Mouse (Mus musculus) neural tube, embryonic 13.5 days (tissue): ENCODE measurements at regions not wholly inside any gene's neighbourhood (a gene's known extent, or its start where the extent isn't known, plus 50 kb on each side); places are given as distances from the start of the nearest gene placed in this dataset.

Experiments
- ATAC-seq: fragments of 200-750 bp; cut with Nextera tagmentation; 2 replicates; pipeline ENCODE4 v1.8.0; 2017; ENCODE audit warnings: low read depth, mild to moderate bottlenecking, moderate TSS enrichment, moderate library complexity
- H3K27ac ChIP-seq: fragments of 300-500 bp; sonication (generic); replicated peaks from 2 replicates; pipeline ENCODE4 v1.5.1; 2015; ENCODE audit warnings: moderate library complexity, mild to moderate bottlenecking, inconsistent platforms
- H3K27me3 ChIP-seq: fragments of 300-500 bp; sonication (generic); 2 replicates; pipeline ENCODE4 v1.6.1; 2015; ENCODE audit warnings: mild to moderate bottlenecking, inconsistent platforms
- H3K36me3 ChIP-seq: fragments of 300-500 bp; sonication (generic); 2 replicates; pipeline ENCODE4 v1.6.1; 2015; ENCODE audit warnings: mild to moderate bottlenecking, inconsistent platforms
- H3K4me1 ChIP-seq: fragments of 300-500 bp; sonication (generic); replicated peaks from 2 replicates; pipeline ENCODE4 v1.6.1; 2015; ENCODE audit warnings: inconsistent platforms
- H3K4me2 ChIP-seq: fragments of 300-500 bp; sonication (generic); 2 replicates; pipeline ENCODE4 v1.6.1; 2015; ENCODE audit warnings: inconsistent platforms, mild to moderate bottlenecking, moderate library complexity
- H3K4me3 ChIP-seq: fragments of 300-500 bp; sonication (generic); 2 replicates; pipeline ENCODE4 v1.5.1; 2015; ENCODE audit warnings: mild to moderate bottlenecking, inconsistent platforms
- H3K9ac ChIP-seq: fragments of 300-500 bp; sonication (generic); 2 replicates; pipeline ENCODE4 v1.6.1; 2015; ENCODE audit warnings: moderate library complexity, mild to moderate bottlenecking, inconsistent platforms
- H3K9me3 ChIP-seq: fragments of 300-500 bp; sonication (generic); 2 replicates; pipeline ENCODE4 v1.6.1; 2016; ENCODE audit warnings: inconsistent platforms
- WGBS: fragments of 180-500 bp; shearing (Covaris S2); methylation state at CpG from one replicate; pipeline ENCODE4 v1.1.7; 2015; 5-methylcytosine and 5-hydroxymethylcytosine counted together

DNA sequence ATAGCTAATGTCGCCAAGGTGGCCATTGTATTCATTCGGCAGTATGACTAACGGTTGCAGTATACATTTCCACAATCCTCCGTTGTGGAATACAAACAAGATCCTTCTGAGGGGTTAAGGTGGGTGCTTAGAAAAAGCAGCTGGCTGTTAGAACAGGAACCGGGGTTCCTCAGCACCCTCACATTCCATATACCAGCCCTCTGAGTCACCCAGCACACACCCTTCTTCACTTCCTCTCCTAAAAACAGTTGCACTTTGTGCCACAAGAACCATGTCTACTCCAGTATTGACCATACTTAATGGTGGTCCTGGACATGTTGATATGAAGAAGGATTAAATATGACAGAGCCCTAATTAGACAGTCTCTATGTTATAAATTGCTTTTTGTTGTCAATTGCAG, 362.1 kb downstream of the Foxo1 start:
- ATAC-seq = no peak
- no peak overlapping the region for H3K4me2 ChIP-seq
- H3K4me3 ChIP-seq = no peak overlapping the region
- no peak overlapping the region for H3K9ac ChIP-seq
- no peaks in the 10 kb centered on the region for H3K36me3 ChIP-seq
- H3K27ac ChIP-seq = no peak overlapping the region
- H3K27me3 ChIP-seq = no peaks in the 10 kb centered on the region
- H3K4me1 ChIP-seq = peaks cover 12% of the 10 kb centered on the region
- 79% methylated on average over 5 of the region's 5 CpGs for WGBS
- no peaks in the 10 kb centered on the region for H3K9me3 ChIP-seq

DNA sequence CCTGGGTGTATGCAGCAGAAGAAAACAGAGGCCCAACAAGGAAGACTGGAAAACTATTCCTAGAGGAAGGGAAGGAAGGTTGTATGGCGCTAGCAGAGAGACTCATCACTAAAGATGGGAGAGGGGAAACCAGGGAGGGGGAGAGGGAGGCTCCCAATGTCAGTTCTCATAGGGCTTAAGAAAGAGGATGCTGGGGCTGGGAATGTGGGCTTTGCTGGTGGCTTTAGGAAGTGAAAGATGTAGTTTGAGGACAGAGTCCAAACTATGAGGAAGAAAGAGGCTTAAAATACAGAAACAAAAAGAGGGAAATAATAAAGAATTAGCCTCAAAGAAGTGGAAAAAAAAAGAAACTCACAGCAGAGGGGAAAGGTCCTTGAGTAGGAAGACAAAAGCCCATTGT, 357.0 kb downstream of the Foxo1 start:
- H3K4me2 ChIP-seq = no peak overlapping the region
- H3K36me3 ChIP-seq = no peaks in the 10 kb centered on the region
- H3K4me3 ChIP-seq = no peak overlapping the region
- no peak for ATAC-seq
- no peaks in the 10 kb centered on the region for H3K9me3 ChIP-seq
- H3K9ac ChIP-seq = no peak overlapping the region
- no peaks in the 10 kb centered on the region for H3K4me1 ChIP-seq
- H3K27ac ChIP-seq = no peak overlapping the region
- H3K27me3 ChIP-seq = no peaks in the 10 kb centered on the region
- 84% methylated on average over 1 of the region's 1 CpGs for WGBS

DNA sequence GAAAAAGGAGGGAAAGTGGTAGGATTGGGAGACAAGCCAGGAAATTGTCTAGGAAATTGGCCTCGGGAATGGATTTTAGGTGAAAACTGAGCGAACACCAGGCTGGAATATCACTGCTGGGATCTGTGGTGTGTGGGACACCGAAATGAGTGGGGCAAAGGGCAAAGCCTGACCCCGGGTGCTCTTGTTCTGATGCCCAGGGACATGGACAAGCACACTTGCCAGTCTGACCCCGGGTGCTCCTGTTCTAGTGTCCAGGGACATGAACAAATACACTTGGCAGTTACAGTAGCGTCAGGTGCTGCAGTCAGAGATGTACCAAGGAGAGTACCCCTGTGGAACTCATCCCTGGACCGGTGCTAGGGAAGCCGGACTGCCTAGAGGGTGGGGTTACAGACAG, 354.4 kb downstream of the Foxo1 start:
- WGBS = 93% methylated on average over 8 of the region's 8 CpGs

DNA sequence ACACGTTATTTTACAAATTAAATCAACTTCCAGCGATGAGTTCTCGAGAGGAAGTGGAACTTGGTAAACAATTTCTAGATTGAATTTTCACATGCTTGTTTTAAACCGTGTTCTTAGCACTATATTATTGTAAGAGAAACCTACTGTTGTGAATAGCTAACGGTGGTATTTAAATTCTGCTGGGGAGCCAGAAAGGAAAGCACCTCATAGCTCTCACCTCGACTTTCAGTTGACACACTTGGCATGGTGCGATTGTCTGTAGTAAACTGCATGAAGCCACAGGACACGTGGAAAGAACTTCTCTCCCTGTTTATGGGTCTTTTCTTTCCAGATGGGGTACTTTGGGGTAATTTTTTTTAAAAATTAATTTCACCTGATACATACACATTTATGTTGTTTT, 353.8 kb downstream of the Foxo1 start:
- H3K36me3 ChIP-seq = no peaks in the 10 kb centered on the region
- H3K27ac ChIP-seq = no peak overlapping the region
- no peak for ATAC-seq
- no peak overlapping the region for H3K9ac ChIP-seq
- no peaks in the 10 kb centered on the region for H3K4me1 ChIP-seq
- H3K4me3 ChIP-seq = no peak overlapping the region
- H3K9me3 ChIP-seq = no peaks in the 10 kb centered on the region
- H3K27me3 ChIP-seq = no peaks in the 10 kb centered on the region
- WGBS = 85% methylated on average over 8 of the region's 8 CpGs
- no peak overlapping the region for H3K4me2 ChIP-seq

More for the DNA sequence above, 354.4 kb downstream of the Foxo1 start:
- Histone ChIP-seq H3K27ac (no peak overlapping the region), H3K36me3 (no peaks in the 10 kb centered on the region), H3K4me2 (no peak overlapping the region), H3K4me1 (no peaks in the 10 kb centered on the region), H3K9ac (no peak overlapping the region), H3K9me3 (no peaks in the 10 kb centered on the region), H3K4me3 (no peak overlapping the region), H3K27me3 (no peaks in the 10 kb centered on the region)
- no peak for ATAC-seq

DNA sequence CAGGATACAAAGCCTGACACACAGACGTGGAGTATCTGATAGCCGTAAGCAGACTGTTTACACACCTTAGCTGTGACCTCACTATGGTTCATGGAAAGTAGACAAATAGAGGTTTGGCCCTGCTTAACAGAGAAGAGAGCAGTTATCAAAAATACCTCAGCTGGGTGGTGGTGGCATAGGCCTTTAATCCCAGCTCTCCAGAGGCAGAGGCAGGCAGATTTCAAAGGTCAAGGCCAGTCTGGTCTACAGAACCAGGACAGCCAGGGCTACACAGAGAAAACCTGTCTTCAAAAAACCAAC, 350.7 kb downstream of the Foxo1 start:
- Histone ChIP-seq H3K9me3 (no peaks in the 10 kb centered on the region), H3K9ac (no peak overlapping the region), H3K36me3 (no peaks in the 10 kb centered on the region), H3K27ac (no peak overlapping the region), H3K4me2 (no peak overlapping the region), H3K4me1 (no peaks in the 10 kb centered on the region), H3K4me3 (no peak overlapping the region), H3K27me3 (no peaks in the 10 kb centered on the region)
- ATAC-seq = no peak
- 98% methylated on average over 2 of the region's 2 CpGs for WGBS

DNA sequence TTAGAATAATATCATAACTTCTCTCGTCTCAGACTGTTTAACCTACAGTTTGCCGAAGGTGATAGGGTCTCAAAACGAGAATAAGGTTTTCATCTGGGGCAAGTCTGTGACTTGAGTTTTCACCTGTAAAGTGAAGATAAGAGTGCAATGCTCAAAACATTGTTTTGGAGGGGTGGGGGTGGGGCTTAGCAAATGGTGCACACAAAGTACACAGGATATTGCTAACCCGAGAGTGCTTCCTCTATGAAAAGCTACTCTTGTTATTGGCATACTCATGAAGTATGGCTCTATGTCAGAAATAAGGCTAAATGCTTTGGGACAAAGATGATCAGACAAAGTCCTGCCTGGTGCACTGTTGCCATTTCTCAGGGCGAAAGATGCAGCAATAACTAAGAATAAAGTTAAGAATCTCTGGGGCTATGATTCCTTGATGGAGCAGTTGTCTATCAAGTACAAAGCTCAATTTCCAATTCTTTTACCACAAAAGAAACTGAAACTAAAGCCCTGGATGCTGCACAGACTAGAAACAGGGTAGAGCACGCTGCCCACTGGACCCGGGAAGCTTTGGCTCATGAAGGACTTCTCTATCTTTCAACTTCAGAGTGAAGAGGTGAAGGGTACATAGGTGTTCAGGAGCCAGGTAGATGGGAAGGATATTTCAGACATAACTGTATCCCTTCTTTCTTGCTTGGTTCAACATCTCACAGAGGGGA, 350.2 kb downstream of the Foxo1 start:
- no peaks in the 10 kb centered on the region for H3K4me1 ChIP-seq
- no peak overlapping the region for H3K4me2 ChIP-seq
- no peak overlapping the region for H3K4me3 ChIP-seq
- H3K9ac ChIP-seq = no peak overlapping the region
- H3K27ac ChIP-seq = no peak overlapping the region
- no peaks in the 10 kb centered on the region for H3K36me3 ChIP-seq
- WGBS = 87% methylated on average over 7 of the region's 7 CpGs
- no peaks in the 10 kb centered on the region for H3K27me3 ChIP-seq
- ATAC-seq = no peak
- no peaks in the 10 kb centered on the region for H3K9me3 ChIP-seq

DNA sequence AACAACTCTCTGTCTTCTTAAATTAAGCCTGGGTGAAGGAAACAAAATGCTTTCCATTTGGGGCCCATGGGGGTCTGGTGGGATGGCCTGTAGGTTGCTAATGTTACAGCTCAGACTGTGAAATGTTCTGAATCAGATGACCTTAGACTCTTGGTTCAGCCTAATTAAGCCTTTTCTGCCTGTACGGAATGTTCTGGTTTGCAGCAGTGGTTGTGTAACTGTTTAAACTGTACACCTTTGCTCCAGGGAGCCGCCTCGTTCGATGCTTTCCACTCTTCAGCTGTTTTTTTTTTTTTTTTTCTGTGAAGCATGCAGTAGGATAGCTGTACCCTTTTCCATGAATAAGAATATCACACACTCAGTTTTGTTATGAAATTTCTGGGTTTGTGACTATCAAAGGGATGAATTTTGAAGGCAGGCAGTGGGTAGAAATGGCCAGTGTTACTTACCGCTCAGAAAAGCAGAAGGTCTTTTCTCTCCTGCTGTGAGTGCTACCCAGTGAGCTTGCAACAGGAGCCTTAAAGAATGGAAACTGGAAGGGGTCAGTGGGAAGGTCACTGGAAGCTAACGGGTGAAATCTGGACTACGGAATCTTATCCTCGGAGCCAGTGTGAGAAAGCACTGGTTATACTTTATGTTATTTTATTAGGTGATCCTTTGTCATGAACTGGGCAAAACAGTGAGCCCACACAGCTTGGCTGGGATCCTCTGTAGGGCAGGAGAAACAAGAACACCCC, 349.4 kb downstream of the Foxo1 start:
- H3K27me3 ChIP-seq = no peaks in the 10 kb centered on the region
- H3K9ac ChIP-seq = no peak overlapping the region
- no peaks in the 10 kb centered on the region for H3K4me1 ChIP-seq
- WGBS = 50% methylated on average over 8 of the region's 8 CpGs
- H3K4me2 ChIP-seq = no peak overlapping the region
- no peak for ATAC-seq
- no peak overlapping the region for H3K27ac ChIP-seq
- H3K9me3 ChIP-seq = no peaks in the 10 kb centered on the region
- no peaks in the 10 kb centered on the region for H3K36me3 ChIP-seq
- no peak overlapping the region for H3K4me3 ChIP-seq

DNA sequence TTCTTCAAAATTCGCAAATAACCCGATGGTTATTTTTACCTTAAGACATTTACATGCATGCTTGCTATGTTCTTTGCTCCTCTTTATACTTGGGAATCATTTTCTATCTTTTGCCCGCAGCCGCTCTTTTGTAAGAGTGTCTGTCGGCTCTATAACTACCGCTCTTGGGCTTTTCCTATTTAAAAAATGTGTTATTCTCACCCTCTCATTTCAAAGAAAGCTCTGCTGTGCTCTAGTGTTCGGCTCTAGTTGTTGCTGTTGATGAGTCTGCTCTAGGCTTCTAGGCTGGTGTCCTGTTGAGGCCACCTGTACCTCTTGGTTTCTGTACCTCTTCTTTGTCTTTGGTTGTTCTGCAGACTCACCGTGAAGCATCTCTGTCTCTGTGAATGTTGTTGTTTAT, 343.7 kb downstream of the Foxo1 start:
- H3K4me1 ChIP-seq = no peaks in the 10 kb centered on the region
- no peak overlapping the region for H3K9ac ChIP-seq
- no peaks in the 10 kb centered on the region for H3K9me3 ChIP-seq
- no peak overlapping the region for H3K27ac ChIP-seq
- WGBS = 93% methylated on average over 8 of the region's 8 CpGs
- H3K4me3 ChIP-seq = no peak overlapping the region
- peaks cover 8% of the 10 kb centered on the region; the same call in 1 of the 2 replicates for H3K27me3 ChIP-seq
- ATAC-seq = no peak
- H3K36me3 ChIP-seq = no peaks in the 10 kb centered on the region
- H3K4me2 ChIP-seq = no peak overlapping the region

DNA sequence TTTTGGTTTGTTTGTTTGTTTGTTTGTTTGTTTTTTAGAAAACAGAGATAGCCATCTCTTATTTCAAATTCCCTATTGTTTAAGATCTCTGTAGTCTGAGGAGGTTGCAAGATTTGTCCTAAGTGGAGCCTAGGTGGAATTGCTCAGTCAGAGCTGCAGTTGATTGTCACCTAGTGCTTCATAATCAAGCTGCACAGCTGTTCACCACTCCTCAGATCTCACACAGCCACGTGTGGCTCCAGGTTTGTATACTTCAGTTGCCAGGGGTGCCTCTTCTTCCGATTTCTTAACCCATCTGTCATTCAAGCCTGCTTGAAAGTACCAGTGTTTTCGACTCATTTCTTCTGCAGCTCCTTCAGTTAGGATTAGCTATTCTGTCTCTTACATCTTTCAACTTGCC, 342.3 kb downstream of the Foxo1 start:
- no peak overlapping the region for H3K27ac ChIP-seq
- peaks cover under 1% of the 10 kb centered on the region for H3K4me1 ChIP-seq
- peaks cover 8% of the 10 kb centered on the region; the same call in 1 of the 2 replicates for H3K27me3 ChIP-seq
- H3K36me3 ChIP-seq = no peaks in the 10 kb centered on the region
- no peak for ATAC-seq
- H3K9me3 ChIP-seq = no peaks in the 10 kb centered on the region
- 68% methylated on average over 3 of the region's 3 CpGs for WGBS
- H3K4me2 ChIP-seq = no peak overlapping the region
- no peak overlapping the region for H3K4me3 ChIP-seq
- H3K9ac ChIP-seq = no peak overlapping the region

DNA sequence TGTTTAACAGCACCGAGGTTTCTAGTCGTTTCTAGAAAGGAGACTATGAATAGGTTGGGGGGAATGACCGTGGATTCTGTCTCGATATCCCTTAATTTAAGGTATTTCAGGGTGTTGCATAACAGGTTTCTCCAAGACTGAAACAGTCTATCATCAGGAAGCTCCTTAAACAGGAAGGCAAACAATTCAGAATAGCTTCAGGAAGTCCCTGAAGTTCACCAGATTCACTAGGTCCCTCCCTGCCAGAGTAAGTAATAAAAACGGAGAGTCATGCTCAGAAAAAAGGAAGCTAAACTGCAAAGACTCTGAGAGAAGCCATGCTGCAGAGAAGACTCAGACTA, 339.9 kb downstream of the Foxo1 start:
- 90% methylated on average over 5 of the region's 5 CpGs for WGBS
- no peak for ATAC-seq
- H3K4me1 ChIP-seq = peaks cover 10% of the 10 kb centered on the region

DNA sequence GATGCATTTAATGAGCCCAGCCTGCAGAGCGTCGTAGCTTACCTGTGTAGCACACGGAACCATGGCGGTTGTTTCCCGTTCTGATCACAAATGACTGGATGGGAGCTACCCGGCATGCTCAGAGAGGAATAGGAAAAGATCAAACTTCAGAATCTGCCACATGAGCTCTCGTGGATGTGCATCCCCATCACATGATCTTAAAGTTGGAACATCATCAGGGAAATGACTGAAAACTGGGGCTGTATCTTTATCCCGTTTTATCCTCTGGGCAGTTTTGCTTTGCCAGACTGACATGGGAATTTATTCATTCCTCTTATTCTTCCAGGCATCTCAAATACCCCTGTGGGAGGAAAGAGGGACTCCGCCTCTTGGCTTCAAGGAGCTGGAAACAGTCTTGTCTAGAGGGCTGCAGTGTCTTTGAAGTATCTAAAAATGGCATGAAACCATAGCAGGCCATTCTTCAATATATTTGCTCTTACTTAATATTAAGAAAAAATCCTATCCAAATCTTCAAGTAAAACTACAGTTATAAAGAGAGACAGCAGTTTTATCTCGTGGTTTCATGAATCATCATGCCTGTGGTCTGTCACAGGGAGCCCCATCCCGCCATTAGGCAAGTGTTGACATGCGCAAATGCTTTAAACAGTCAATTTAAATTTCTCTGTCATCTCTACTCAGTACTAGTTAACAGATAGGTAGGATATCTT, 339.4 kb downstream of the Foxo1 start:
- no peak overlapping the region for H3K27ac ChIP-seq
- no peak overlapping the region for H3K4me3 ChIP-seq
- no peaks in the 10 kb centered on the region for H3K9me3 ChIP-seq
- peaks cover 8% of the 10 kb centered on the region; the same call in 1 of the 2 replicates for H3K27me3 ChIP-seq
- no peaks in the 10 kb centered on the region for H3K36me3 ChIP-seq
- ATAC-seq = no peak
- peaks cover 10% of the 10 kb centered on the region for H3K4me1 ChIP-seq
- no peak overlapping the region for H3K4me2 ChIP-seq
- 88% methylated on average over 12 of the region's 12 CpGs for WGBS
- H3K9ac ChIP-seq = no peak overlapping the region

More for the DNA sequence above, 339.9 kb downstream of the Foxo1 start:
- Histone ChIP-seq H3K9me3 (no peaks in the 10 kb centered on the region), H3K27me3 (peaks cover 8% of the 10 kb centered on the region; the same call in 1 of the 2 replicates), H3K4me3 (no peak overlapping the region), H3K9ac (no peak overlapping the region), H3K27ac (no peak overlapping the region), H3K4me2 (no peak overlapping the region), H3K36me3 (no peaks in the 10 kb centered on the region)

DNA sequence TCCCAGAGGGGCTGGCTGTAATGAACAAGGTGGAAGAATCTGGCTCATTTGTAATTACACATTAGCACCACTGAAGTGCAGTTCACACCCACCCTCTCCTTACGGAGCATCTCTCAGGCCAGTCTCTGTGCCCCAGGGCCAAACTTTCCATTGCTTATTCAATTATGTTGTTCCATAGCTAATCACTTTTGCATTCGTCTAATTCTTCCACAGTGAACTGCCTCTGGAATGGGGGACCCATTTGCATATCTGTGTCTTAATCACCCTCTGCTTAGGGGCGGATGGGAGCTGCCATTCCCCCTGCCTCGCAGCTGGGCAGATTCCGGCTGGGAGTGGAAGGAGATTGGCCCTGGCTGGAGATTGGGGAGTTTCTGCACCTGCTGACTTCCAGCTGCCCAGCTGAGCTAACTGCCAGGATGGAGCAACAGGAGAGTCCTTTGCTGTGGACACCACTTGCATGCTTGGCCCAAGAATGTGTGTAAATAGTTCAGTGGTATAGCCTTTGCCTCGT, 337.2 kb downstream of the Foxo1 start:
- H3K36me3 ChIP-seq = no peaks in the 10 kb centered on the region
- H3K9ac ChIP-seq = no peak overlapping the region
- no peak overlapping the region for H3K27ac ChIP-seq
- peak; percentile 83 for ATAC-seq
- 25% methylated on average over 6 of the region's 6 CpGs for WGBS
- peaks cover 8% of the 10 kb centered on the region; the same call in 1 of the 2 replicates for H3K27me3 ChIP-seq
- H3K9me3 ChIP-seq = no peaks in the 10 kb centered on the region
- no peak overlapping the region for H3K4me3 ChIP-seq
- no peak overlapping the region for H3K4me2 ChIP-seq
- H3K4me1 ChIP-seq = peaks cover 10% of the 10 kb centered on the region
